ENCODE assay signal across 9 mouse cellular contexts in genomic region chr9:121058116-121058515, GRCm38 (mm10).
A peak's percentile ranks its signal among the peaks of the same experiment; 100 is the strongest.
DNase-seq lines count a peak whose midpoint lies in the region; ATAC-seq and TF ChIP-seq lines count a peak whose summit lies in the region.
"Had no signal": no experiment of that assay in that cellular context is flagged by ENCODE, and none has a peak within 500 bp of the region (broad histone marks: within the 10 kb centered on the region; RNA-seq: fewer than 3 reads in every experiment).

No protein-coding gene starts in this region.

- H3K27me3 ChIP-seq in hindbrain, embryonic 10.5 days (ENCODE audit: insufficient read depth, poor library complexity, severe bottlenecking): no peaks in the 10 kb centered on the region
- H3K27me3 ChIP-seq in hindbrain, postnatal 0 days (ENCODE audit: insufficient read depth, low read length): no peaks in the 10 kb centered on the region
- H3K27me3 ChIP-seq in lung, embryonic 15.5 days: no peaks in the 10 kb centered on the region
- H3K27me3 ChIP-seq in liver, postnatal 0 days (ENCODE audit: insufficient read depth, low read length): no peaks in the 10 kb centered on the region

- no peak overlapping the region for H3K9ac ChIP-seq in hindbrain, postnatal 0 days (replicated peaks; ENCODE audit: low read length)
- no peak overlapping the region for H3K9ac ChIP-seq in lung, embryonic 15.5 days
- H3K9ac ChIP-seq in liver, postnatal 0 days (replicated peaks): no peak overlapping the region

- H3K4me2 ChIP-seq in hindbrain, postnatal 0 days (ENCODE audit: low read depth, low read length): no peak overlapping the region
- no peak overlapping the region for H3K4me2 ChIP-seq in lung, embryonic 15.5 days
- no peak overlapping the region for H3K4me2 ChIP-seq in liver, postnatal 0 days (ENCODE audit: low read depth, low read length)

- DNase-seq in hindbrain, embryonic 10.5 days (ENCODE audit: low spot score): no peak
- DNase-seq in hindbrain, postnatal 0 days (ENCODE audit: low spot score): no peak
- DNase-seq in heart, postnatal 4 days: peak; percentile 48
- no peak for DNase-seq in liver, postnatal 0 days
- no peak for DNase-seq in urinary bladder, postnatal 4 days (ENCODE audit: low spot score in 2 of 2)
- no peak for DNase-seq in T-cell, adult 2 months (ENCODE audit: low spot score)
- DNase-seq: gastrocnemius, postnatal 10 days had no signal

- H3K27ac ChIP-seq in hindbrain, embryonic 10.5 days: peak overlapping the region; percentile 50; the same call in 1 of the 2 replicates
- no peak overlapping the region for H3K27ac ChIP-seq in hindbrain, postnatal 0 days
- H3K27ac ChIP-seq in cortical plate, adult 2 months (ENCODE audit: insufficient read depth, low read length): peak overlapping the region; percentile 7; the same call in 1 of the 2 replicates
- H3K27ac ChIP-seq in lung, embryonic 15.5 days: peak overlapping the region; percentile 58
- H3K27ac ChIP-seq in liver, postnatal 0 days (ENCODE audit: low read depth): no peak overlapping the region

- TF ChIP-seq CTCF in hindbrain, postnatal 0 days (IDR thresholded peaks at IDR 0.05; ENCODE audit: low read depth): no peak
- TF ChIP-seq CTCF in cortical plate, adult 2 months (IDR thresholded peaks at IDR 0.05; ENCODE audit: extremely low read depth, insufficient read depth, low read length): no peak
- TF ChIP-seq CTCF in liver, postnatal 0 days (IDR thresholded peaks at IDR 0.05; ENCODE audit: low read depth): no peak

- TF ChIP-seq EP300 in liver, postnatal 0 days (IDR thresholded peaks at IDR 0.05; ENCODE audit: low read depth): no peak

- TF ChIP-seq POLR2A in cortical plate, adult 2 months (IDR thresholded peaks at IDR 0.05; ENCODE audit: extremely low read depth, insufficient read depth, low read length): no peak

- 84% methylated on average over 7 of the region's 7 CpGs for WGBS in hindbrain, embryonic 10.5 days
- WGBS in hindbrain, postnatal 0 days: 78% methylated on average over 7 of the region's 7 CpGs
- WGBS in lung, embryonic 15.5 days: 82% methylated on average over 7 of the region's 7 CpGs
- WGBS in liver, postnatal 0 days (ENCODE audit: insufficient replicate concordance): 73% methylated on average over 7 of the region's 7 CpGs

- H3K4me3 ChIP-seq in hindbrain, embryonic 10.5 days: no peak overlapping the region
- no peak overlapping the region for H3K4me3 ChIP-seq in hindbrain, postnatal 0 days (ENCODE audit: low read length)
- H3K4me3 ChIP-seq in cortical plate, adult 2 months (ENCODE audit: insufficient read depth, low read length): no peak overlapping the region
- no peak overlapping the region for H3K4me3 ChIP-seq in lung, embryonic 15.5 days
- H3K4me3 ChIP-seq in liver, postnatal 0 days (ENCODE audit: low read depth, low read length): no peak overlapping the region

- H3K4me1 ChIP-seq in hindbrain, embryonic 10.5 days (replicated peaks): peaks cover 30% of the 10 kb centered on the region
- H3K4me1 ChIP-seq in hindbrain, postnatal 0 days (ENCODE audit: insufficient read depth, low read length): peaks cover 9% of the 10 kb centered on the region; the same call in 1 of the 2 replicates
- no peaks in the 10 kb centered on the region for H3K4me1 ChIP-seq in cortical plate, adult 2 months (ENCODE audit: control insufficient read depth, insufficient read depth, low read length)
- peaks cover 7% of the 10 kb centered on the region; the same call in 1 of the 2 replicates for H3K4me1 ChIP-seq in lung, embryonic 15.5 days
- no peaks in the 10 kb centered on the region for H3K4me1 ChIP-seq in liver, postnatal 0 days (ENCODE audit: insufficient read depth)

- H3K9me3 ChIP-seq in hindbrain, embryonic 10.5 days: no peaks in the 10 kb centered on the region
- no peaks in the 10 kb centered on the region for H3K9me3 ChIP-seq in hindbrain, postnatal 0 days (ENCODE audit: low read length)
- no peaks in the 10 kb centered on the region for H3K9me3 ChIP-seq in lung, embryonic 15.5 days
- no peaks in the 10 kb centered on the region for H3K9me3 ChIP-seq in liver, postnatal 0 days (ENCODE audit: low read length)

- ATAC-seq in hindbrain, postnatal 0 days: no peak
- ATAC-seq in lung, embryonic 15.5 days (ENCODE audit: borderline replicate concordance, extremely low read depth, low FRiP score, low TSS enrichment): no peak
- no peak for ATAC-seq in liver, postnatal 0 days

- no peaks in the 10 kb centered on the region for H3K36me3 ChIP-seq in hindbrain, embryonic 10.5 days
- no peaks in the 10 kb centered on the region for H3K36me3 ChIP-seq in hindbrain, postnatal 0 days (ENCODE audit: insufficient read depth, low read length)
- H3K36me3 ChIP-seq in lung, embryonic 15.5 days: no peaks in the 10 kb centered on the region
- no peaks in the 10 kb centered on the region for H3K36me3 ChIP-seq in liver, postnatal 0 days (replicated peaks; ENCODE audit: insufficient read depth, low read length)

Comparison
In these comparisons a context has a peak if more than half of its experiments do, and no peak if none do; other contexts are left out.
1. H3K27ac ChIP-seq: peak in hindbrain, embryonic 10.5 days (single experiment), cortical plate, adult 2 months (single experiment) and lung, embryonic 15.5 days (single experiment); none in hindbrain, postnatal 0 days (single experiment) and liver, postnatal 0 days (single experiment).